In the genomic region with DNA sequence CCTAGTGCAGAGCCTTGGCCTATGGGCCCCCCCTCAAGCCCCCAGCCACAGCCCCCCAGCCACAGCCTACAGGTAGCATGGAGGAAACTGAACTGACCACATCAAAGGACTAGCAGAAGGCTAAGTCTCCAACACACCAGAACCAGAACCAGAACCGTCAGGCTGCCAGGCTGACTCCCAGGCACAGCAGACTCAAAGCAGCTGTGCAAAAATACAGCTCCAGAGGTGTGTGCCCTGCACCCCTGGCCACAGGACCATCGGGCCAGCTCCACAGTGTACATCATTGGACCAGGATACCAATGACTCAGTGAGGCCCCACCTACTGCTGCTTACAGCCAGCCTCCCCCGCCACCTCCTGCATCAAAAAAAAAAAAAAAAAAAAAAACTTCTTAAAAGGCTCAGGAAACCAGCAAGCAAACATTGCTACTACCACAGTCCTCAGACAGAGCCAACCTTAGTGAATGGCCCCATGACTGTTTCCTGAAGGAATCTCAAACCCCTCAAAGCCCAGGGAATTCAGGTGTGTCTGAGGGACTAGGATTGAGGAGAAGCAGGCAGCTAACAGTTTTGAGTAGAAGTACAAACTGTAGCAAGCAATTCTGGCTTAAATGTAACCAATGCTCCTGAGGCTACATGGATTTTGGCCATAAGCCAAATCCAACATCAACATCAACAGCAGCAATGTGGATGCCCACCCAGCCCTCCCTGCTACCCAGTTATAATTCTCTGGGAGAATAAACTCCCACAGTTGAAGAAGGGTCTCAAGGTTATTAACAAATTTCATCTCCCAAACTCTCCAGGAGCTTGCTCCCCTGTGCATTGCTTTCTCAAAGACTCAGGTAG, we compare ENCODE assay signal across 9 mouse cellular contexts. TPM values are rescaled to one million over a fixed set of nuclear protein-coding genes. Genes with fewer than 3 reads are reported as not detected.
A peak's percentile ranks its signal among the peaks of the same experiment; 100 is the strongest.
DNase-seq lines count a peak whose midpoint lies in the region; ATAC-seq and TF ChIP-seq lines count a peak whose summit lies in the region.
"Had no signal": no experiment of that assay in that cellular context is flagged by ENCODE, and none has a peak within 500 bp of the region (broad histone marks: within the 10 kb centered on the region; RNA-seq: fewer than 3 reads in every experiment).

No protein-coding gene starts in this region.

- WGBS in embryonic facial prominence, embryonic 12.5 days: 79% methylated on average over 3 of the region's 3 CpGs
- WGBS in embryonic facial prominence, embryonic 10.5 days: 92% methylated on average over 3 of the region's 3 CpGs
- 67% methylated on average over 3 of the region's 3 CpGs for WGBS in lung, embryonic 14.5 days
- WGBS in lung, adult 2 months: 16% methylated on average over 3 of the region's 3 CpGs
- WGBS in intestine, postnatal 0 days: 29% methylated on average over 3 of the region's 3 CpGs

- no peaks in the 10 kb centered on the region for H3K9me3 ChIP-seq in embryonic facial prominence, embryonic 12.5 days
- no peaks in the 10 kb centered on the region for H3K9me3 ChIP-seq in embryonic facial prominence, embryonic 10.5 days
- H3K9me3 ChIP-seq in lung, embryonic 14.5 days (ENCODE audit: low read depth, low read length): no peaks in the 10 kb centered on the region
- H3K9me3 ChIP-seq in intestine, postnatal 0 days (ENCODE audit: control insufficient read depth): no peaks in the 10 kb centered on the region

- peaks cover 54% of the 10 kb centered on the region for H3K4me1 ChIP-seq in embryonic facial prominence, embryonic 12.5 days
- H3K4me1 ChIP-seq in embryonic facial prominence, embryonic 10.5 days: peaks cover 56% of the 10 kb centered on the region
- peaks cover 14% of the 10 kb centered on the region for H3K4me1 ChIP-seq in lung, embryonic 14.5 days (ENCODE audit: insufficient read depth)
- peaks cover 40% of the 10 kb centered on the region for H3K4me1 ChIP-seq in lung, adult 2 months (ENCODE audit: control insufficient read depth, insufficient read depth, low read length)
- peaks cover 45% of the 10 kb centered on the region for H3K4me1 ChIP-seq in intestine, postnatal 0 days (replicated peaks; ENCODE audit: control insufficient read depth, insufficient read depth, low read length)

- H3K4me2 ChIP-seq in embryonic facial prominence, embryonic 12.5 days (replicated peaks): no peak overlapping the region
- no peak overlapping the region for H3K4me2 ChIP-seq in lung, embryonic 14.5 days
- H3K4me2 ChIP-seq in intestine, postnatal 0 days (replicated peaks; ENCODE audit: low read depth): peak overlapping the region; percentile 38; the same call in 1 of the 2 replicates

- no peak overlapping the region for H3K9ac ChIP-seq in embryonic facial prominence, embryonic 12.5 days
- no peak overlapping the region for H3K9ac ChIP-seq in lung, embryonic 14.5 days
- no peak overlapping the region for H3K9ac ChIP-seq in intestine, postnatal 0 days (ENCODE audit: low read depth, low read length)

- TF ChIP-seq POLR2A in lung, adult 2 months (IDR thresholded peaks at IDR 0.05; ENCODE audit: borderline replicate concordance, extremely low read depth, low read depth, low read length): no peak

- no peak for ATAC-seq in embryonic facial prominence, embryonic 12.5 days (ENCODE audit: insufficient number of reproducible peaks, insufficient read depth, low FRiP score, low TSS enrichment)
- ATAC-seq in lung, embryonic 14.5 days (ENCODE audit: insufficient read depth): peak; percentile 62; the same call in 1 of the 2 replicates
- ATAC-seq in intestine, postnatal 0 days: peak; percentile 42; the same call in 1 of the 2 replicates

- peaks cover 12% of the 10 kb centered on the region; the same call in 1 of the 2 replicates for H3K36me3 ChIP-seq in embryonic facial prominence, embryonic 12.5 days
- peaks cover 54% of the 10 kb centered on the region for H3K36me3 ChIP-seq in embryonic facial prominence, embryonic 10.5 days (replicated peaks)
- H3K36me3 ChIP-seq in lung, embryonic 14.5 days (ENCODE audit: insufficient read depth): peaks cover 24% of the 10 kb centered on the region; the same call in 1 of the 2 replicates
- H3K36me3 ChIP-seq in intestine, postnatal 0 days (ENCODE audit: control insufficient read depth, insufficient read depth): no peaks in the 10 kb centered on the region; the same call in 1 of the 2 replicates

- peak overlapping the region; percentile 50; the same call in 1 of the 2 replicates for H3K27ac ChIP-seq in embryonic facial prominence, embryonic 12.5 days
- no peak overlapping the region for H3K27ac ChIP-seq in embryonic facial prominence, embryonic 10.5 days (replicated peaks)
- no peak overlapping the region; the same call in 1 of the 2 replicates for H3K27ac ChIP-seq in lung, embryonic 14.5 days (ENCODE audit: low read depth)
- H3K27ac ChIP-seq in intestine, postnatal 0 days (ENCODE audit: low read depth, low read length): peak overlapping the region; percentile 69

- H3K4me3 ChIP-seq in embryonic facial prominence, embryonic 12.5 days: no peak overlapping the region
- H3K4me3 ChIP-seq in embryonic facial prominence, embryonic 10.5 days: no peak overlapping the region
- no peak overlapping the region for H3K4me3 ChIP-seq in lung, embryonic 14.5 days (ENCODE audit: low read depth, low read length)
- no peak overlapping the region for H3K4me3 ChIP-seq in lung, adult 2 months (replicated peaks; ENCODE audit: extremely low read depth, low read depth, low read length)
- H3K4me3 ChIP-seq in intestine, postnatal 0 days (ENCODE audit: low read depth, low read length): no peak overlapping the region

- H3K27me3 ChIP-seq in embryonic facial prominence, embryonic 12.5 days: no peaks in the 10 kb centered on the region
- no peaks in the 10 kb centered on the region for H3K27me3 ChIP-seq in embryonic facial prominence, embryonic 10.5 days (replicated peaks; ENCODE audit: low read depth, poor library complexity, severe bottlenecking)
- H3K27me3 ChIP-seq in lung, embryonic 14.5 days (ENCODE audit: insufficient read depth, low read length): no peaks in the 10 kb centered on the region
- no peaks in the 10 kb centered on the region for H3K27me3 ChIP-seq in intestine, postnatal 0 days (replicated peaks; ENCODE audit: control insufficient read depth, insufficient read depth, low read length)

- TF ChIP-seq CTCF in lung, embryonic 14.5 days (IDR thresholded peaks at IDR 0.05; ENCODE audit: low read depth): no peak
- TF ChIP-seq CTCF in lung, adult 2 months (IDR thresholded peaks at IDR 0.05; ENCODE audit: insufficient read depth, low read length): no peak
- TF ChIP-seq CTCF in intestine, postnatal 0 days (IDR thresholded peaks at IDR 0.05; ENCODE audit: low read depth): no peak

- no peak for DNase-seq in embryonic facial prominence, embryonic 10.5 days (ENCODE audit: low spot score)
- DNase-seq in lung, embryonic 14.5 days: peak; percentile 72
- no peak for DNase-seq in lung, adult 2 months
- DNase-seq in thymus, postnatal 14 days: peak; percentile 56
- DNase-seq in spleen, adult 18-20 months: no peak
- no peak for DNase-seq in cerebellum, postnatal 4 days (ENCODE audit: low spot score in 2 of 2)
- DNase-seq: cerebellum, postnatal 14 days had no signal

RNA-seq across cellular contexts. Expression of gene Tet3, which starts 42.4 kb away (rescaled TPM):
- polyA plus RNA-seq in embryonic facial prominence, embryonic 12.5 days (2016; fragmentation: Nextera tagmentation; extraction: Ambion mirVana): 40.0 and 41.1 TPM in 2 replicates
- polyA plus RNA-seq in embryonic facial prominence, embryonic 10.5 days (2016; fragmentation: Nextera tagmentation; extraction: Ambion mirVana): 45.1 and 50.0 TPM in 2 replicates
- polyA plus RNA-seq in lung, embryonic 14.5 days (2014; fragmentation: Nextera tagmentation; extraction: Ambion mirVana): 34.4 and 36.9 TPM in 2 replicates
- 16.0 and 22.4 TPM in 2 replicates for polyA plus RNA-seq in lung, adult 2 months (2012; rRNA removed)
- polyA plus RNA-seq in intestine, postnatal 0 days (2015; fragmentation: Nextera tagmentation; extraction: Ambion mirVana): 28.1 and 34.3 TPM in 2 replicates

Comparison
In these comparisons a context has a peak if more than half of its experiments do, and no peak if none do; other contexts are left out.
1. H3K27ac ChIP-seq: peak in embryonic facial prominence, embryonic 12.5 days (single experiment) and intestine, postnatal 0 days (single experiment); none in embryonic facial prominence, embryonic 10.5 days (single experiment) and lung, embryonic 14.5 days (single experiment).
2. DNase-seq: peak in lung, embryonic 14.5 days (single experiment) and thymus, postnatal 14 days (single experiment); none in embryonic facial prominence, embryonic 10.5 days (single experiment), lung, adult 2 months (single experiment), spleen, adult 18-20 months (0 of 2) and cerebellum, postnatal 4 days (0 of 2).